ENCODE assay signal across 12 mouse cellular contexts in the genomic region with DNA sequence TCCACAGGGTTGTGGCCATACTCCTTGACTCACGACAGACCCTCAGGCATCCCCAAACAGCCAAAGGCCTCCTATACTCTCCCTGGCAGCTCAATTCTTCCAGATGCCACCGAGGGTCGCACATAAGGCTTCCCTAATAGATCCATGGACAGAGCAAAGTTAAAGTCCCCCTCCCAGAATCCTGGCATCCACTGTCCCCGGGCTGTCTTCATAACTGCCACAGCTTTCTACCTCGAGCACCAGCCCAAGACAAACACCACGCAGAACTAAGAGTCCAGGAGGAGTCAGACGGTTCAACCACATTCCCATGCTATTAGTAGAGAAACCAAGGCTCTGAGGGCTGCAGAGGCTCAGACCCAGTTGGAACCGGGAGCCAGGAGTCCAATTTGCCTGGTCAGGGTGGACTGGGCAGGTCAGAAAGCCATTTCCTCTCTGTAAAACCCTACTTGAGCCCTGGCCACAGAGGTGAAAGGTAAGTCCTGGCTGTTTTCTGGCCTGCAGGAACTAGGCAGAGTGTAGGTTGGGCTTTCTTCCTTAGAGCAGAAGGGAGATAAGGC. TPM values are rescaled to one million over a fixed set of nuclear protein-coding genes. Genes with fewer than 3 reads are reported as not detected.
DNase-seq lines count a peak whose midpoint lies in the region; ATAC-seq and TF ChIP-seq lines count a peak whose summit lies in the region.
"Had no signal": no experiment of that assay in that cellular context is flagged by ENCODE, and none has a peak within 500 bp of the region (broad histone marks: within the 10 kb centered on the region; RNA-seq: fewer than 3 reads in every experiment).

No protein-coding gene starts in this region.

- H3K4me2 ChIP-seq in heart, embryonic 12.5 days = no peak overlapping the region
- no peak overlapping the region for H3K4me2 ChIP-seq in embryonic facial prominence, embryonic 11.5 days (ENCODE audit: low read depth, low read length)
- H3K4me2 ChIP-seq: liver, embryonic 13.5 days; midbrain, embryonic 15.5 days had no signal

- no peak for ATAC-seq in heart, embryonic 12.5 days (ENCODE audit: insufficient number of reproducible peaks, low FRiP score)
- no peak for ATAC-seq in embryonic facial prominence, embryonic 11.5 days (replicated peaks; ENCODE audit: insufficient number of reproducible peaks, low FRiP score, low TSS enrichment, low read depth)
- no peak for ATAC-seq in frontal cortex, adult (ENCODE audit: low TSS enrichment)
- ATAC-seq: CD4-positive, CD25-positive, alpha-beta regulatory T cell, adult 4 months; midbrain, embryonic 15.5 days had no signal

- 0 out of 2 replicates have a peak overlapping the region, but pooled peaks have one; percentile 32 for H3K9ac ChIP-seq in heart, embryonic 12.5 days
- H3K9ac ChIP-seq in liver, adult 2 months (ENCODE audit: low read depth, low read length) = no peak overlapping the region
- H3K9ac ChIP-seq in embryonic facial prominence, embryonic 11.5 days (replicated peaks; ENCODE audit: low read length) = no peak overlapping the region
- H3K9ac ChIP-seq: liver, embryonic 13.5 days; midbrain, embryonic 15.5 days had no signal

- H3K9me3 ChIP-seq in heart, embryonic 12.5 days (replicated peaks) = no peaks in the 10 kb centered on the region
- no peaks in the 10 kb centered on the region for H3K9me3 ChIP-seq in embryonic facial prominence, embryonic 11.5 days (replicated peaks; ENCODE audit: control insufficient read depth, low read length)
- H3K9me3 ChIP-seq: liver, embryonic 13.5 days; midbrain, embryonic 15.5 days had no signal

- H3K27ac ChIP-seq in heart, embryonic 12.5 days (ENCODE audit: poor library complexity, severe bottlenecking) = peak overlapping the region; percentile 30; the same call in 1 of the 2 replicates
- H3K27ac ChIP-seq in liver, adult 2 months (replicated peaks; ENCODE audit: insufficient read depth, low read depth, low read length) = peak overlapping the region; percentile 3
- peak overlapping the region; percentile 28; the same call in 1 of the 2 replicates for H3K27ac ChIP-seq in embryonic facial prominence, embryonic 11.5 days (replicated peaks; ENCODE audit: low read depth, low read length)
- H3K27ac ChIP-seq in macrophage = peak overlapping the region; percentile 82
- H3K27ac ChIP-seq: liver, embryonic 13.5 days; midbrain, embryonic 15.5 days had no signal

- no peak for TF ChIP-seq CTCF in liver, adult 2 months (IDR thresholded peaks at IDR 0.05; ENCODE audit: low read depth, low read length)

- TF ChIP-seq POLR2A in liver, adult 2 months (IDR thresholded peaks at IDR 0.05; ENCODE audit: extremely low read depth, insufficient read depth, low read length) = no peak

- H3K79me2 ChIP-seq in liver, adult 2 months (ENCODE audit: control insufficient read depth, insufficient read depth, low read length) = peaks cover 47% of the 10 kb centered on the region; the same call in 1 of the 2 replicates
- peaks cover 22% of the 10 kb centered on the region; the same call in 1 of the 2 replicates for H3K79me2 ChIP-seq in macrophage (ENCODE audit: inconsistent target)

- 66% methylated on average over 8 of the region's 8 CpGs for WGBS in heart, embryonic 12.5 days
- WGBS in liver, adult 2 months = 33% methylated on average over 8 of the region's 8 CpGs
- WGBS in embryonic facial prominence, embryonic 11.5 days = 50% methylated on average over 8 of the region's 8 CpGs
- 52% methylated on average over 8 of the region's 8 CpGs for WGBS in macrophage (ENCODE audit: missing documents)

- no peak for DNase-seq in heart, adult 9 months (ENCODE audit: low spot score in 2 of 2)
- peak; percentile 84 for DNase-seq in liver, adult 2 months (ENCODE audit: extremely low read depth, low read depth, low spot score)
- DNase-seq in liver = no peak
- DNase-seq in embryonic facial prominence, embryonic 11.5 days (ENCODE audit: low spot score) = no peak
- no peak for DNase-seq in left cerebral cortex, adult 18-20 months (ENCODE audit: low spot score in 2 of 2)
- DNase-seq: kidney, postnatal 10 days; liver, embryonic 13.5 days had no signal

- peaks cover 80% of the 10 kb centered on the region for H3K4me1 ChIP-seq in heart, embryonic 12.5 days (replicated peaks)
- peaks cover 26% of the 10 kb centered on the region for H3K4me1 ChIP-seq in liver, adult 2 months (ENCODE audit: control insufficient read depth, insufficient read depth, low read length)
- no peaks in the 10 kb centered on the region; the same call in 1 of the 2 replicates for H3K4me1 ChIP-seq in embryonic facial prominence, embryonic 11.5 days (ENCODE audit: control insufficient read depth, insufficient read depth, low read length)

- H3K4me3 ChIP-seq in heart, embryonic 12.5 days = no peak overlapping the region
- no peak overlapping the region for H3K4me3 ChIP-seq in liver, adult 2 months (ENCODE audit: insufficient read depth, low read depth, low read length)
- H3K4me3 ChIP-seq in embryonic facial prominence, embryonic 11.5 days (ENCODE audit: low read depth, low read length) = no peak overlapping the region
- no peak overlapping the region for H3K4me3 ChIP-seq in macrophage (ENCODE audit: inconsistent target)
- H3K4me3 ChIP-seq: liver, embryonic 13.5 days; midbrain, embryonic 15.5 days had no signal

- peaks cover 22% of the 10 kb centered on the region for H3K36me3 ChIP-seq in heart, embryonic 12.5 days
- peaks cover 12% of the 10 kb centered on the region; the same call in 1 of the 2 replicates for H3K36me3 ChIP-seq in liver, adult 2 months (ENCODE audit: control insufficient read depth, insufficient read depth, low read length)
- H3K36me3 ChIP-seq in embryonic facial prominence, embryonic 11.5 days (replicated peaks; ENCODE audit: control insufficient read depth, insufficient read depth, low read depth, low read length) = no peaks in the 10 kb centered on the region; the same call in 1 of the 2 replicates
- peaks cover 21% of the 10 kb centered on the region; the same call in 1 of the 2 replicates for H3K36me3 ChIP-seq in macrophage (ENCODE audit: inconsistent target)
- H3K36me3 ChIP-seq: midbrain, embryonic 15.5 days had no signal

- H3K27me3 ChIP-seq in heart, embryonic 12.5 days (replicated peaks) = no peaks in the 10 kb centered on the region
- H3K27me3 ChIP-seq in liver, adult 2 months (ENCODE audit: control insufficient read depth, insufficient read depth, low read length) = no peaks in the 10 kb centered on the region
- no peaks in the 10 kb centered on the region for H3K27me3 ChIP-seq in embryonic facial prominence, embryonic 11.5 days (ENCODE audit: control insufficient read depth, insufficient read depth, low read length)
- H3K27me3 ChIP-seq: liver, embryonic 13.5 days; midbrain, embryonic 15.5 days had no signal

RNA-seq across cellular contexts. Expression of gene Zcchc24, which starts 8.8 kb away (rescaled TPM):
- 30.4 and 31.9 TPM in 2 replicates for polyA plus RNA-seq in heart, embryonic 12.5 days (2016; fragmentation: Nextera tagmentation; extraction: Ambion mirVana)
- total RNA-seq in liver, adult 2 months (2014; rRNA removed) = 27.3 and 28.7 TPM in 2 replicates
- polyA plus RNA-seq in liver, adult 2 months (2012; rRNA removed) = 53.0 and 57.7 TPM in 2 replicates
- 23.6 and 24.5 TPM in 2 replicates for polyA plus RNA-seq in embryonic facial prominence, embryonic 11.5 days (2014; fragmentation: Nextera tagmentation; extraction: Ambion mirVana)
- 10 to 100 TPM in 18 of 26 experiments, 1 to 10 TPM in 8; 1.4 to 30.9 (median 18.0) TPM for total RNA-seq in macrophage (2018; cell fraction: chromatin; rRNA removed)
- 10 to 100 TPM; 16.0 to 49.3 (median 30.4) TPM for total RNA-seq in macrophage (2018; cell fraction: cytosol; rRNA removed)
- total RNA-seq in macrophage (2018; cell fraction: nucleus; rRNA removed) = 10 to 100 TPM; 10.2 to 59.8 (median 28.2) TPM
- polyA plus RNA-seq in macrophage (2018) = 26.2 to 48.4 TPM (median 38.0 TPM) in 3 replicates
- 10 to 100 TPM; 47.4 to 47.7 TPM for total RNA-seq in left cerebral cortex, adult 18-20 months (2021)

Comparison
In these comparisons a context has a peak if more than half of its experiments do, and no peak if none do; other contexts are left out.
1. H3K27ac ChIP-seq: peak in every context shown above with its lines; median percentile 82 in macrophage; 30 in heart, embryonic 12.5 days; 28 in embryonic facial prominence, embryonic 11.5 days; 3 in liver, adult 2 months.